Mouse (Mus musculus) adrenal gland, postnatal 10 days (tissue): ENCODE data around the gene Olfr684. TPM values are rescaled to one million over a fixed set of nuclear protein-coding genes. Genes with fewer than 3 reads are reported as not detected.

Source experiments
- DNase-seq: peaks from one replicate; pipeline ENCODE4 v3.0.0; 2021; ENCODE audit warnings: mixed read lengths
- long read RNA-seq, 2 experiments: library from polyadenylated mRNA; stranded (forward); transcript quantifications; one replicate each; pipeline ENCODE4 v2.0.0; 2021
- total RNA-seq, 2 experiments: library from RNA; stranded (reverse); gene quantifications; 2 replicates each; pipeline ENCODE4 v1.2.3; 2021

The Olfr684 gene
- not detected for total RNA-seq
- long read RNA-seq, experiment 1: 0 reads
- long read RNA-seq, experiment 2: 0 reads

DNA sequence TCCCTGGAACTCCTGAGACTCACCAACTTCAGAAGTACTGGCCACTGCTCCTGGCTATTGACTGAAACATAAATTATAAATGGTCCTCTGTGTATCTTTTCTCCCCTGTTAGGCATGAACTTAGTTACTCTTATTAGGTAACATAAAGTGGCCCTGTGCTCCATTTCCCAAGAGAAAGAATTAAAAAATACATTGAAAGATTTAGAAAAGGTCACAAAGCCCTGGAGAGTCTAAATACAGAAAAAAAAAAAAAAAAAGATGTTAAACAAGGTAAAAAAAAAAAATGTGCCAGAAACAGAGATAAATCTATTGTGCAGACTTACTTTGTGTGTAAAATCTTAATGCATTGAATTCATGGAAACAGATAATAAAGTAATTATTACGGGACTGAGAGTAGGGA lies at the start of gene Olfr684:
TSS of gene Olfr684 (minus strand) at position 101 of the 400 bp plus-strand sequence.
- no peak for DNase-seq

DNA sequence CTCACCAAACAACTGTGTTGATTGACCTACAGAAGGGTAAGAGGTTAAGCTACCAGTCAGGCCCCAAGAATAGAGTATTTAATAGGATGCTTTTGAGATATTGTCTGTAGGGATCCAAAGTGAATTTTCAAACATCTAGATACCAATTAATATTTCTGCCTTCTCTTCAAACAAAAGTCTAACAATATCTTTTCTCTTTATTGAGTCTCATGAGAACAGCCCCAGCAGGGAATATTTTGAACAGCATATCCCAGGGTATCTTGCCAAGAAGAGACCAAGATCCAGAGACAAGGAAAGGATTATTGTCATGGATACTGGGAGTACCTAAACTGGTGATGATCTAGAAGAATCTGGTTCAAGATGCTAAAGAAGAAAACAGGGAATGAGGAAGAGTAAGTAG lies 43.9 kb upstream of the Olfr684 start, which contains the start of gene Olfr686:
TSS of gene Olfr686 (minus strand) at position 101 of the 400 bp plus-strand sequence.
- DNase-seq: no peak

DNA sequence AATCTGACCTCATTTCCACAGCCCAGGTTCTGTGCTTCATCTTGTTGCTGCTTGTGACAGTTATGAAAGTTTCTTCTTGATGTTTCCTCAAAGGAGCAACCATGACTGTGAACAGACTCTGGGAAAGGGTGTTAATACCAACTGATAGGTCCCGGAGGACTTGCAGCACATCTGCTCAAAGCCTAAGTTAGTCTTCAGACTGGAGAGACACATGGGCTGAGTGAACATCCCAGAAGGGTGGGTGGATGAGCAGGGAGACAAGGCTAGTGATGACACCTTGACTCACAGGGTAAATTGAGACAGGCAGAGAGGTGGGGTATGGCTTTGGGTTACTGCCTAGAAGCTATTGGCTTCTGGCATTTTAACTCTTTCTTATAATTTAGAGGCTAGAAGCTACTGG lies 22.5 kb upstream of the Olfr684 start, which contains the start of gene Olfr685:
TSS of gene Olfr685 (minus strand) at position 101 of the 400 bp plus-strand sequence.
- no peak for DNase-seq

DNA sequence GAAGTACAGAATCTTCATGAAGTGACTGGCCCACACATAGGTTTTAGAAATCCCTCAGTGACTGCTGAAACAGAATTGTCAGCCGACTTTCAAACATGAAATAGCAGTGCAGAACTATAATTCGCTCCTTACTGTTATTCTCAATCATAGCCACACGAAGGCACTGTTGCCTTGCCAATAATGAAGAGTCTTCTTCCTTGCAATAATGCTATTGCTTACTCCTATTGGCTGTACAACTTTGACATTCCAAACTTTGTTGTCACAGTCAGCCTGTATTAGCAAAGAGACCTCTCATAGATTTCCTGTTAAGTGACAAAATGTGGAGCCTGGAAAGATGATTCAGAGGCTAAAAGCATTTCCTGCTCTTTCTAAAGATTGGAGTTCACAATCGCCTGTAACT lies 7.3 kb upstream of the Olfr684 start:
- DNase-seq: peak; percentile 3

DNA sequence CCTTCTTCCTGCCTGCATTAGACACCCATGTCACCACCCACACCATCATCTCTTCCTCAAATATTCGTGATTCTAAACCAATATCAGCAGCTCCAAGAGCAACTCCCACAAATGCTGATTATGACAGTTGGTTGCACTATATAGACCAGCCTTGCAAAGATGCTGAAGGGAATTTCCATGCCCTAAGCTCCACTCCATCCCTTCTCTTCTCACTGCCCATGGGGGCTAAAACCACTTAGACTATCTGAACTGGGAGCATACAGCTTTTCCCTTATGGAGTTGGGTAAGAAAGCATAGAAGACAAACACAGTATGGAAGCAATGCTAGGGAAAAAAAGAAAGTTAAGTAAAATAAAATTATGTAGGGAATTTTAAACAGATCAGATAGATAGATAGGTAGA lies 16.5 kb downstream of the Olfr684 start, which contains the start of gene Olfr683:
TSS of gene Olfr683 (minus strand) at position 101 of the 400 bp plus-strand sequence.
- DNase-seq: no peak

DNA sequence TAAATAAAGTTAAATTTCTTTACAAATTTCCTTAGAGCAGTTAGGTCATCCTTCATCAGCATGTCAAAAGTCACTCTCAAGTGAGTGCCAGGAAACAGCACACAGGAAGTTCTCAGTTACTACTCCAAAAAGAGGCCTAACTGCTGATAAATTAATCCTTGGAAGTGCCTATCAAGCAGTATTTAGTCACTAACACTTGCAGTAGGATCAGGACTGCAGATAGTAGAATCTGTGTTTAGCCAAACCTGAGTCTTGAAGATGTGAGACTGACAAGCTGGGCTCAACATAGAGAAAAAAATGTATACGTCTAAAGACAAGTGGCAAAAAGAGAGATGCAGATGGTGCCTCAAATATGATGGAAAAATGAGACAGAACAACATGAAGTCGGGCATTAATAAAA lies 22.2 kb downstream of the Olfr684 start:
- no peak for DNase-seq

DNA sequence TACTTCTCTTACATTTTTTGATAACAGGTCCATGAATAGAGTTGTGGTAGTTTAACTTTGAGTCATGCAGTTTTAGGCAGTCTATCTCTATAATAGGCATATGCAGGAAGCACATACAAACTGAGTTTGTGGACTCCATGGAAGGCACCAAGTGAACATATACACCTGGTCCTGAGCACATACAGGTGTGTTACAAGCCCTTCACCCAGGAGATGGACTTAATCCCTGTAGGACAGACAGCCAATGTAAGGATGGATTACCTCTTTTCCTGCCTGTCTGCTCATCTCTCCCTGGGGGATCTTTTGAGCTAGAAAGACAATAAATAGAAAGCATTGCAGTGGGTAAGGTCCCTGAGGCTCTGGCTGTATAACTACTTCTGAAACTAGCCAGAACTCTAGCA lies 46.9 kb downstream of the Olfr684 start, which contains the start of gene Olfr681:
TSS of gene Olfr681 (plus strand) at position 301 of the 400 bp plus-strand sequence.
- DNase-seq: no peak

Other genes with a start within 250 kb of the Olfr684 start
- gene Olfr667, start 242.2 kb downstream of the Olfr684 start, total RNA-seq: not detected
- not detected for gene Olfr668, start 235.6 kb downstream of the Olfr684 start, total RNA-seq
- gene Olfr669, start 229.4 kb downstream of the Olfr684 start, total RNA-seq: not detected
- not detected for gene Olfr670, start 201.0 kb downstream of the Olfr684 start, total RNA-seq
- not detected for gene Olfr671, start 184.5 kb downstream of the Olfr684 start, total RNA-seq
- gene Olfr672, start 161.6 kb downstream of the Olfr684 start, total RNA-seq: not detected
- gene Olfr675, start 135.2 kb downstream of the Olfr684 start, total RNA-seq: not detected
- not detected for gene Olfr676, start 131.0 kb downstream of the Olfr684 start, total RNA-seq
- not detected for gene Olfr677, start 112.3 kb downstream of the Olfr684 start, total RNA-seq
- gene Olfr678, start 99.2 kb downstream of the Olfr684 start, total RNA-seq: not detected
- not detected for gene Olfr679, start 82.4 kb downstream of the Olfr684 start, total RNA-seq
- not detected for gene Olfr680-ps1, start 70.8 kb downstream of the Olfr684 start, total RNA-seq
- gene Olfr681, start 46.8 kb downstream of the Olfr684 start, total RNA-seq: not detected
- gene Olfr683, start 16.6 kb downstream of the Olfr684 start, total RNA-seq: not detected
- not detected for gene Olfr685, start 22.4 kb upstream of the Olfr684 start, total RNA-seq
- not detected for gene Olfr686, start 43.8 kb upstream of the Olfr684 start, total RNA-seq
- not detected for gene Olfr688, start 124.4 kb upstream of the Olfr684 start, total RNA-seq
- gene Olfr689, start 147.5 kb upstream of the Olfr684 start, total RNA-seq: not detected
- not detected for gene Olfr690, start 170.5 kb upstream of the Olfr684 start, total RNA-seq
- gene Olfr691, start 178.6 kb upstream of the Olfr684 start, total RNA-seq: not detected
- not detected for gene Olfr692, start 204.6 kb upstream of the Olfr684 start, total RNA-seq
- gene Gm5901, start 211.4 kb upstream of the Olfr684 start, total RNA-seq: not detected
- gene Fam160a2, start 236.4 kb upstream of the Olfr684 start, total RNA-seq: 10 to 100 TPM; 24.3 to 29.4 TPM
- gene Cnga4, start 240.9 kb upstream of the Olfr684 start, total RNA-seq: not detected